Mouse (Mus musculus) adrenal gland, postnatal 14 days (tissue): ENCODE measurements at regions not wholly inside any gene's neighbourhood (a gene's known extent, or its start where the extent isn't known, plus 50 kb on each side); places are given as distances from the start of the nearest gene placed in this dataset.
A peak's percentile ranks its signal among the peaks of the same experiment; 100 is the strongest.

Source experiments
- DNase-seq: peaks from one replicate; pipeline ENCODE4 v3.0.0; 2021; ENCODE audit warnings: mixed read lengths

DNA sequence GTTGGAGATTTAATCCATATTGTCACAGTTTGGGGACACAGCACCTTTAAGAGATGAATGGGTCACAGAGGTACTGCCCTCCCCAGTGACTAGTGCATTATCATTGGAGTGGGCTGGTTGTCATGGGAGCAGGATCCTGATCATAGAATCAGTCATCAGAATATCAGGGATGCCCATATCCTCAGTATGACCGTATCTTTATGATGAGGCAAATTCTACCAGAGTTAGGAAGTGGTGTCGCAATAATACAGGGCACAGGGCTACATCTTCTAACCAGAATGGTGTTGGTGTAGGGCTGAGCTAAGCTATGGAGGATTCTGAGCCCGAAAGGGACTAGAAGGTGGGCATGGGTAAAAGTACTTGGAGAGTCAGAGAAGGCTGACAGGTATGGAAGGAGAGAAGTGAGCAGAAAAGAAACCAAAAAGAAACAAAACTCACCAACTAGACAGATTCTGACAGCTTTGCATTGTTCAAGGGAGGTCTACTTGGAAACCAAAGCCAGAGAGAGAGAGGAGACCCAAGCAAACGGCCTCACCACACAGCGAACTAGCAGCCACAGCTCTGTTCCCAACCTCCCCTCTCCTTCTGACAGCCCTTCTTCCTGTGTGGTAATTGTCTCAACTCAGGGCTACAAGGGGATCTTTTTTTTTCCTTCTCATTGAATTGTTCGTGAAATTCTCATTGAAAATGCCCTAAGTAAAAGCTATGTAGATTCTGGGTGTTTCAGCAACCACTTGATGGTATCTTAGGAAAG, 129.2 kb downstream of the Lrrc30 start:
- DNase-seq: no peak

DNA sequence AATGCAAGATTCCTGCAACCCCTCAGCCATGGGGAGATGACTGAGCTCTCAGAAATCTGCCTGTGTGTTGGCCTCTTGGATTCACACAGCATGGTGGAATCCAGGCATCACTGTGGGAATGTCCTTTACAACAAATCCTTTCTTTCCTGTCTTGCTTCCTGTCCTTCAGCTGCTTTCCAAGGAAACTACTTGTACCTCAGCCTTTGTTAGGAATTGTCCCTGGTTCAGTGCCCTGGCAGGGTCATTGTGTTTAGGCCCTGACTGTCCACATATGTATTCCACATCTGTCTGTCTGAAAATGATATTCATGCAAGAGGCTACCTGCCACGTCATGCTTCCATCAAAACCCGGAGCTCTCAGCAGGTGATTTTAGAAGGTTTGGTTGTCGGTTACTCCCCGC, 129.9 kb downstream of the Lrrc30 start:
- no peak for DNase-seq

DNA sequence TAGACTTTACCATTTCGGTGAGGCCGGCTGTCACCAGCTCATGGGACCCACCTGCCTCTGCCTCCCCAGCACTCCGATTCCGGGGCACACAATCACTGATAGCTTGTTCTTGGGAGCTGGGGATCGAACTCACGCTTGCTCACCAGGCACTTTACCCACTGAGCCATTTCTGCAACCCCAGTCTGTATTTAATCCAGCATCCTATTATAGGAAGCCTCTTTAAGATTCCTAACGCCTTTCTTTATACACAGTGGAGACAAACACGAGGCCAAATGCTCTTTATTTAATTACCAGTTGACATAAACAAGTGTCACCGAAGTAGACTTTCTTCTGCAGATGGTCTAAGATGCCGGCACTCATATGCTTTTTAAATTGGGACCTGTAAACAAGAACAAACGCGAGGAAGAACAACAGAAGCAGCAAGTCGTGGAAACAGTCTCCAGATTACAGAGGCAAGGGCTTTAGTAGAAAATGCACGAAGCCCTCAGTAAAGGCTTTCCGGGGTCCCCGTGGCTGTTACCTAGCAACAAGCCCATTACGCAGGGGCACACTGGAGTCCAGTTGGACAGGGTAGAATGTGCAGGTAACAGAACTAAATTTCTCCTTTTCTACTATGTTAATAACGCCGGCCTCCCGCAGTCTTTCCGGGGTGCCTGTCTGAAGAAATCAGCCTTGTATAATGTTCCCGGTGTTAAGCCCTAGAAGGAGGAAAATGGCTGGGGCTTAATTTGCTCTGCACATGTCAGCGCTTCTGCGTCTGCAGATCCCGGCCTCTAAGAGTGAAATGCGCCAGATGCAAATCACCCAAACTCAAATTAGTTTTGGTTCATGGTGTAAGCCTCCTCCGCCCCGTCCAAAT, 132.5 kb downstream of the Lrrc30 start:
- no peak for DNase-seq

DNA sequence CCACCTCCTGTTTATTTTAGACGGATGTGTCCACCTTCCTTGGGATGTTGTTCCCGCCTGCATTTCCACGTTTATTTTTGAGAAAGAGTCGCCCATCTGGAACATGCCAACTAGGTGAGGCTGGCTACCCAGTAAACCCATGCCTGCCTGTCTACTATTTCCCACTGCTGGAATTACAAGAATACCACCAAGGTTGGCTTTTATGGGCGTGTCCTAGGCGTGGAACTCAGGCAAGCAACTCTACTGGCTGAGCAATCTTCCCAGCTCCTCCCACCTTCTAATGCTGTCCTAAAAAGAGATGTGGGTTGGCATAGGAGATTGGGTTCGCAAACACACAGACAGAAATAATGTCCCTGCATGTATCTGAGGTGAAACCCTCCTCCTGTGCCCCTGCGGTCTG, 135.1 kb downstream of the Lrrc30 start:
- no peak for DNase-seq

DNA sequence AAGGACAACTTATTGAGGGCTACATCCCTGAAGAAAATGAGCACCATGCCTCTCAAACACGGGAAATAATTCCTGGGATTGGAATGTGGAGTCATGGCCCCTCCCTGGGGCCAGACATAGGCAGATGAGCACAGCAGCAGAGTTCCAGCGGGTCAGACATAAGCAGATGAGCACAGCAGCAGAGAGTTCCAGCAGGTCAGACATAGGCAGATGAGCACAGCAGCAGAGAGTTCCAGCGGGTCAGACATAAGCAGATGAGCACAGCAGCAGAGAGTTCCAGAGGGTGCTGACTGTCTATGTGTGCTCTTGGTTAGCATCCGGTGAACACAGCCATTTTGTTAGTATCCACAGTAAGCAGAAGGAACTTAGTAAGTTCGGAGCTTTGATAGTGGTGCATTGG, 126.2 kb upstream of the Ptprm start:
- DNase-seq: no peak

DNA sequence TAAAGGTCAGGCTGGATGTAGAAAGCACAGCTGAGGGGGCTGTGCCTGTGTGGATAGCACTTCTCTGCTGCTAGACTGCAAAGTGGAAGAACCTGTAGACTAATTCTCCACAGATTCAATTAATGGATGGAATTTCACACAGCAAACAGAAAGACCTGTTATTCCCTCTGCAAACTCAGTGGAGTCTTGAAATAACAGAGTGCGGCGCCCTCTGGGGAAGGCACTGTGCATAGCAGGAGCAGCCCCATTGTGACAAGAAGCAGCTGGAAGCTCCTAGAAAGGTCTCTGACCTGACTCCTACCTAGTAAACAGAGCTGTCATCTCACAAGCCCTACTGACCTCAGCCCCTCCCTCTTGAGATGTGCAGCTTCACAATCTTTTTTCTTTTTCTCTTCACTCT, 118.9 kb upstream of the Ptprm start:
- peak; percentile 80 for DNase-seq

DNA sequence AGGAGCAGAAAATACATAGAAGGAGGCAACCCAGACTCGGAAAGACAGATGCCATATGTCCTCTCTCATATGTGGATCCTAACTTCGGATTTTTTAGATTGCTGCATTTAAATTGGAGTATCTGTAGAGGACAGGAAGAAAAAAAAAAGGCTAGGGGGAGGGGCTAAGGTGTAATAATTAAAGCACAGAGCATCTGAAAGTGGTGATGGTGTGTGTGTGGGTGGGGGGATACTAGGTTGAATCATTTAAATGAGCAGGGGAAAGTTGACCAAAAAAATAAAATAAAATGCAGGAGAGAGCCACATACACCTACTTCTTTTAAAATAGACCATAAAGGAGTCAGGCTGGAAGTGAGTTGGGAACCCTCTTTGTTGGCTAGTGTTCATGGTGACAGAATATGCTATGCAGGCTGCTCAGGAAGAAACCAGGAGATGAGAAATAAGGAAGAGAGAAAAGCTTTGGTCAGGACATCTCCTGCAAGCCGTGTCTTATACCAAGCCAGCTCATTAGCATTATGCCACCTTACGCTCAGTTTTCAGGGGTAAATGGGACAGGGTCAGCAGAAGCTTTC, 104.7 kb upstream of the Ptprm start:
- DNase-seq: no peak

DNA sequence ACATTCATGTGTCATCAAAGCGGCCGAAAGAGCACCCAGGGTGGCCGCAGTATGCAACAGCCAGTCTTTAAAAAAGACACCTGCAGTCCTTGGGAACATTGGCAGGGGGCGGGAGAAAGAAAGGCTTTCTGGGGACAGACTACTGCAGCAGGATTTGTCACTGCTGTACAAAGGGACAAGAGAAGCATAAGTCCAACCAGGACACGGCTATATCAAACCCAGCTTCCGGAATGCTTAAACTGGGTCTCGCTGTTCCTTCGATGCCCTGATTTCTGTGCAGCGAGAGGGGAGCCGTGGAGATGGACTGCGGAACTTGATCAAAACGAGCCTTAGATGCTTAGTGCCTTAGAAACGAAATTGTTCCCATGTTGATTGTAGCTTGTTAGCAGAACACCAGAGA, 97.7 kb upstream of the Ptprm start:
- no peak for DNase-seq

DNA sequence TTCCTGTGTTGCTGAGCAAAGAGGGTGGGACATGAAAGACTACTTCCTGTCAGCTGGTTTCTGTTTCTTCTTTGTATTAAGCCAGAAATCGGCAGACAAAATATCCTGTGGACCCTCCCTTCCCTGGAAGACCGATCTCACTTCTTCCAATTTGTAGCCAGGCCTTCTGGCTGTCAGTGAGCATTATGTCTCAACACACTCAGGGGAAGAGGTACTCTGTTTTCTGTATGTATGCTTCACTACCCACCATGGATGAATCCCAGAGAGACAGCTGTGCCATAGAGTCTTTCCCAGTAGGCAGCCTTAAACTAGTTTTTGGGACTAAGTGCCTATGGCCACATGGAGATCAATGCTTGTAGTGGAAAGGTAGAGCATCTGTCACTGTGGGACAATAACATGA, 96.8 kb upstream of the Ptprm start:
- no peak for DNase-seq

DNA sequence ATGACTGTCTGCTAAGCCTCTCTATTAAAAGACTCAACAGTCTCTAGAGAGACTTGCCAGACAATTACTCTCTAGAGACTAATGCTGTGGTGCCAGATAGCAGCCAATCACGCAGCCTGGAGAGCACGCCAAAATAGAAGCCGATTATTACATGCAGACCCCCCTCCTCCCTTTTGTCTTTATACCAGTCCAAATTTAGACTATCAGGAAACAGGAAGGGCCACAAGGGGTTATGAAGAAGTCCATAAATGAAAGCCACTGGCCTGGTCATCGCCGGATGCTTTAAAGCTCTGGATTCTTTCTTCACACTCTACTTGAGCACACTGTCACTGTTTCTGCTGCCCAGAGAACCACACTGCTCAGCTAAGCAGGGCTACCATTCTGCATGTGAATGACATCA, 95.8 kb upstream of the Ptprm start:
- DNase-seq: no peak

DNA sequence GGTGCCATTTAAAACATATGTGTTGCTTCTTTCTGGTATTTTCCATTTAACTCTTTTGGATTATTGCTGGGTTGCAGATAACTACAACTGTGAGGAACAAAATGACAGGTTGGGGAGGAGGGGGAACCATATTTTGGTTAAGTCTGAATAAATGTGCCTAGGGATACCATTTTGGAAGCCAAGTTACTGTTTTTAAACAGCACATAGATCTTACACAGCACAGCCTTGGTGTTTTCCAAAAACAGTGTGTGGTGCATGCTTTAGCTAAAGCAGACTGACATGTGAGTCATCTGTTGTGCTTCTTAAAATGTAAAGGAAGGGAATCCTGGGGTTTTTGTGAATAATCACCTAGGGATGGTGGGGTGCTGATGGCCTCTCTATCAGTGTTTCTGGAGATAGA, 91.7 kb upstream of the Ptprm start:
- DNase-seq: no peak

DNA sequence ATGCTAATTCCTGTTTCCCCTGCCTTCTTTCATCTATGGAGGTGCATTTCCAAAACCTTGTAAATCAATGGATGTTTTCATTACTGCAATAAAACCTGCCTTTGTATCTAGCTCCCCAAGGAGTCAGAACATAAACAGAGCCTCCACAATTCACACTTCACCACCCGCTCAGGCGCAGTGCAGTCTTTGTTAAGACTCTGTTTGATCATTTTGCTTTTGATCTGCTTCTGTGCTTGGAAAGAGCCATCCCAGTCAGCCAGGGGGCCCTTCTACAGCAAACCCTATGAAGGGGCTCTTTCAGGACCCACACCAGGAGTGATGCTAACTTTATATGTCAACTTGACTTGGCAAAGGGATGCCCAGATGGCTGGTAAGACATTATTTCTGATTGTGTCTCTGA, 86.7 kb upstream of the Ptprm start:
- no peak for DNase-seq

DNA sequence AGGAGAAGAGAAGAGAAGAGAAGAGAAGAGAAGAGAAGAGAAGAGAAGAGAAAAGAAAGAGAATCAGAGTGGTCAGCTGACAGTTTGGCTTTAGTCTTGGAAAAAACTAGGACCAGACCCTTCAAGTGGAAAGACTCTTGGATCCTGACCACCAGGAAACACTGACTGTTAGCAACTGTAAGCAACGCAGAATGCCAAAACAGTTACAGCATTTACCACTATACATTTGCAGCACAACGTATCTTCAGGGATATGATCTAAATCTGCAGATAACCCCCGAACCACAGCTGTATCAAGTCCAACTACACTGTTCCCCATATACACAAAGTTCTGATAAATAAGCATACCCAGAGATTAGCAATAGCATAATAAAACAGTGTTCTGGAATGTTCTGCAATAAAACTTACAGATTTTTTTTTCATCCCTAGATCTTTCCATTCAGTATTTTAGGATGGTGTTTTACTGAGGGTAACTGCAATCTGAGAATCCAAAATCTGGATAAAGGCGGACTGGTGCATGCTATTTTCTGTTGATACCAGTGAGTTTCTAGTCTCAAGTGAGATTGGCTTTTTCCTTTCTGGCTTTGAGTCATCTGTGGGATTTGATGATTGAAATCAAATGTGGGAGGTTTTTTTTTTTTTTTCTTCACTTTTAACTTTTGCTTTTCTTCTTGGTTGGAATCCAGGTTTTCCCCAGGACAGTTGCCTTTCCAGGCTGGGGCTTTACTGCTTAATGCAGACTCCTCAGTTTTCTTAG, 65.9 kb upstream of the Ptprm start:
- no peak for DNase-seq

DNA sequence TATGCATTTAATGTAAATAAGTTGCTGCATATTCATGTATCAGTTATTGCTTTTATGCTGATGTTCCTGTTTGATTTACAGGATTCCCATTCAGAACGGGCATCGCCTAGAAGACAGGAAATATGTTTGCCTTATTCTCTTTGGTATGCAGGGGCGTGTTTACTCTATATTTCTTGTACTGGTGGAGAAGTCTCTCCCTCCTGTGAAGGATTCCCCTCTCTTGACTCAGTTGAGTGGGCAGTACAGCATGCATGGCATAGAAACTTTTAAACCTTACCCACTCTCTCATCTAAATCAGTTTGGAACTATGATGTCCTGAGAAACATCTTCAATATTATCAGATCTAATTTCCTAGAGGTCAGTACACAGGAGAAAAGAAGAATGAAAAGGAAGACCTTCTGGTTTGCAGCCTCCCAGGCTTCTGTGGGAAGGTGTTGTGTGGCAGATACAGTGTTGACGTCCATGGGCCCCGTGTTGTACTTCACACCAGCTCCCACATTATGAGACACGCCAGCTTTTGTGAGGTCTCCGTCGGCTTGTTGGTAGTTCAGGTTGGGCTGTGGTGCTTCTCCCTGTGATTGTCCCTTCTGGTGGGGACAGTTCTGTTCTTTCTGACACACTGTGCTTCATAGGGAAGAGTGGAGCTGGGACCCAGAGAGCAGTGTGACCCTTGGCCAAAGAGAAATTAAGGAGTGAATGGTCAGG, 58.4 kb upstream of the Ptprm start:
- DNase-seq: no peak

DNA sequence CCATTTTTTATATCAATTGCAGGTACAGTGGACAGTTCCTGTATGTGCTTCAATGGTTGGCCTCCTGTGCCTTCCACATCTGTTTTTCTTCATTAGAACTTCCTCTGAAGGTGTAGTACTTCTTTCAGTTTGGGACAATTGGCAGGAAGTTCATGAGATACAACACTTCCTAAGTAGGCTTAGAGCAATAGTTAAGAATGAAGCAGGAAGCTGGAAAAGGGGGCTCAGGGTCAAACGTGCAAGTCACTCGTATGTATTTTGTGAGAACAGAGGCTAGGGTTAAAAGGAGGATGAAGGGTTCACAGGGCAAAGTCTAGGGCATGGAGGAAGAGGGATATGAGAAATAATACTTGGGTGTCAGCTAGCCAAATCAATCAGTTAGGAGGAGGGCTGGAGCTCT, 55.7 kb upstream of the Ptprm start:
- DNase-seq: no peak

DNA sequence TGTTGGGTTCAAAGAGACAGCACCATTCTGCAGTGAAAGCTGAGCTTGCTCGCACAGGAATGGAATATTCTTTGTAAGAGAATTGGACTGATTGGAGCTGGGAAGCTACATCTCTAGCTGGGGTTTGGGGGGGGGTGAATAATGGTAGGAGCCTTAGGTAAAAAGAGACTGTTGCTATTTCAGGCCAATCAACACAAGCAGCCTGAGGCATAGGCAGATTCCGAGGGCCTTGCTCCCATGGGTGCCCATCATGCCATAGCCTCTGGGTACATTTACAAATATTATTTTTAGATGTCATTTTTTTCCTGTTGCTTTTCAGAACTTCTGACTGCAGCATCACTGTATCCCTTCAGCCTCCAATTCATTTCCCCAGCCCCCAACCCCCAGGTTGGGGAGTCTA, 51.7 kb upstream of the Ptprm start:
- no peak for DNase-seq
